In the genomic region with DNA sequence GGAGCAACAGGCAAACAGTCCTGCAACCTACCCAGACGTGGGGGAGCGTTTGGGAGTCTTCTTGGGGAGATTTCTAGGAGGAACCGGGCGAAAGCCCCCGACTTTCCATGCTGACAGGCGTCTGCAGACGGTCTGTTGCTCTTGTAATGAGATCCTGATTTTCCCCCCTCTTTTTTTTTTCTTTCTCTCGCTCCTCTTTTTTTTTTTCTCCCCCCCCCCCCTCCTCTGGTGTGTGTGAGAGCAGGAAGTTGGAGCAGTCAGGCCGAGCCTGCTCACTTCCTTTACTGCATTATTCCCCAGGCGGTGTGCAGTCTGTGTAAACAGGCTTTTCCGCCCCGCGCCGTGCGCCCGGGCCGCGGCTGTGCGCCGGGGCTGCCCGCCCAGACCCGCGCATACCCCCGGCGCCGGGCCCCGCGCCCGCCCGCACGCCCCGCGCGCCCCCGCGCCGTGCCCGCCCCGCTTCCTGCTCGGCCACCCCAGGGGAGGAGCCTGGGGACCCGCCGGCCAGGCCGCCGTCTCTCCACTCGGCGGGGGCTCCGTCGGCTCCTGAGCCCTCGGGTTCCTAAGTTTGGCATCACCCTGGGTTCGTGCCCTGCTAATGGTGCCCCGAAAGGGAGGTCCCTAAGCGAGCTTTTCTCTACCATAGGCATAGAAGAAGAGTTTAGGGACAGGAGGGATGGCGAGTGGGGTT, we compare ENCODE assay signal across 8 mouse cellular contexts. TPM values are rescaled to one million over a fixed set of nuclear protein-coding genes. Genes with fewer than 3 reads are reported as not detected.
DNase-seq lines count a peak whose midpoint lies in the region; ATAC-seq and TF ChIP-seq lines count a peak whose summit lies in the region.

A gene (minus strand): TSS at position 415 of the 691 bp plus-strand sequence.

- peak; percentile 80 for ATAC-seq in lung, embryonic 14.5 days (ENCODE audit: insufficient read depth)
- peak; percentile 61; the same call in 1 of the 2 replicates for ATAC-seq in neural tube, embryonic 15.5 days (ENCODE audit: low FRiP score)

- TF ChIP-seq POLR2A in cortical plate, adult 2 months (IDR thresholded peaks at IDR 0.05; ENCODE audit: extremely low read depth, insufficient read depth, low read length), result no peak

- peak within 1 kb of the TSS; percentile 58 for H3K4me3 ChIP-seq in left cerebral cortex, adult 2 months
- peak within 1 kb of the TSS; percentile 48 for H3K4me3 ChIP-seq in cortical plate, adult 2 months (ENCODE audit: insufficient read depth, low read length)
- H3K4me3 ChIP-seq in lung, embryonic 14.5 days (ENCODE audit: low read depth, low read length), result peak within 1 kb of the TSS; percentile 78
- H3K4me3 ChIP-seq in neural tube, embryonic 15.5 days (replicated peaks), result peak within 1 kb of the TSS; percentile 56

- no peaks in the 10 kb centered on the region for H3K9me3 ChIP-seq in lung, embryonic 14.5 days (ENCODE audit: low read depth, low read length)
- no peaks in the 10 kb centered on the region for H3K9me3 ChIP-seq in neural tube, embryonic 15.5 days (replicated peaks)

- no peaks in the 10 kb centered on the region for H3K27me3 ChIP-seq in lung, embryonic 14.5 days (ENCODE audit: insufficient read depth, low read length)
- 0 out of 2 replicates have a peak, but pooled peaks cover 6% of the 10 kb centered on the region for H3K27me3 ChIP-seq in neural tube, embryonic 15.5 days (replicated peaks)

- DNase-seq in left cerebral cortex, adult 2 months (ENCODE audit: extremely low spot score in 1 of 2, low spot score in 2 of 2), result peak; percentile 20 to 24
- no peak for DNase-seq in left cerebral cortex, adult 11 months (ENCODE audit: low spot score)
- peak; percentile 73 to 85 for DNase-seq in heart, adult 18-20 months
- DNase-seq in kidney, adult 11 months, result peak; percentile 59
- DNase-seq in lung, embryonic 14.5 days, result peak; percentile 79
- DNase-seq in urinary bladder, adult 2 months (ENCODE audit: low spot score), result peak; percentile 50

- under 1% methylated on average over 43 of the region's 53 CpGs for WGBS in lung, embryonic 14.5 days
- WGBS in neural tube, embryonic 15.5 days, result under 1% methylated on average over 35 of the region's 53 CpGs

- peak within 1 kb of the TSS; percentile 87 for H3K4me2 ChIP-seq in lung, embryonic 14.5 days
- H3K4me2 ChIP-seq in neural tube, embryonic 15.5 days, result peak within 1 kb of the TSS; percentile 92

- peak within 1 kb of the TSS; percentile 91 for H3K9ac ChIP-seq in lung, embryonic 14.5 days
- peak within 1 kb of the TSS; percentile 63 for H3K9ac ChIP-seq in neural tube, embryonic 15.5 days (replicated peaks)

- H3K36me3 ChIP-seq in lung, embryonic 14.5 days (ENCODE audit: insufficient read depth), result no peaks in the 10 kb centered on the region
- no peaks in the 10 kb centered on the region for H3K36me3 ChIP-seq in neural tube, embryonic 15.5 days

- peak within 1 kb of the TSS; percentile 88 for H3K27ac ChIP-seq in left cerebral cortex, adult 2 months
- H3K27ac ChIP-seq in cortical plate, adult 2 months (ENCODE audit: insufficient read depth, low read length), result peak within 1 kb of the TSS; percentile 92
- H3K27ac ChIP-seq in lung, embryonic 14.5 days (ENCODE audit: low read depth), result peak within 1 kb of the TSS; percentile 97
- peak within 1 kb of the TSS; percentile 62 for H3K27ac ChIP-seq in neural tube, embryonic 15.5 days (replicated peaks)

- TF ChIP-seq CTCF in left cerebral cortex, adult 2 months (IDR thresholded peaks at IDR 0.05), result no peak
- no peak for TF ChIP-seq CTCF in cortical plate, adult 2 months (IDR thresholded peaks at IDR 0.05; ENCODE audit: extremely low read depth, insufficient read depth, low read length)
- TF ChIP-seq CTCF in lung, embryonic 14.5 days (IDR thresholded peaks at IDR 0.05; ENCODE audit: low read depth), result no peak

- intact Hi-C loops in left cerebral cortex, adult 2 months (cut with DNase I), result no loop called here

- peaks cover 3% of the 10 kb centered on the region; the same call in 1 of the 2 replicates for H3K4me1 ChIP-seq in cortical plate, adult 2 months (ENCODE audit: control insufficient read depth, insufficient read depth, low read length)
- peaks cover 4% of the 10 kb centered on the region for H3K4me1 ChIP-seq in lung, embryonic 14.5 days (ENCODE audit: insufficient read depth)
- H3K4me1 ChIP-seq in neural tube, embryonic 15.5 days, result peaks cover 24% of the 10 kb centered on the region

RNA-seq across cellular contexts. Expression of the gene that starts here (rescaled TPM):
- total RNA-seq in left cerebral cortex, adult 2 months (2021), result 10 to 100 TPM in 1 of 2 experiments, 1 to 10 TPM in 1; 8.6 to 11.9 TPM
- 6.5 and 6.9 TPM in 2 replicates for polyA plus RNA-seq in cortical plate, adult 2 months (2012; rRNA removed)
- 10 to 100 TPM; 27.9 to 29.5 TPM for total RNA-seq in heart, adult 18-20 months (2021)
- polyA plus RNA-seq in lung, embryonic 14.5 days (2014; fragmentation: Nextera tagmentation; extraction: Ambion mirVana), result 55.3 and 57.7 TPM in 2 replicates
- polyA plus RNA-seq in neural tube, embryonic 15.5 days (2015; fragmentation: Nextera tagmentation; extraction: Ambion mirVana), result 8.6 and 10.1 TPM in 2 replicates
- polyA plus RNA-seq in urinary bladder, adult 2 months (2012; rRNA removed), result 21.6 and 22.7 TPM in 2 replicates
